In the genomic region with DNA sequence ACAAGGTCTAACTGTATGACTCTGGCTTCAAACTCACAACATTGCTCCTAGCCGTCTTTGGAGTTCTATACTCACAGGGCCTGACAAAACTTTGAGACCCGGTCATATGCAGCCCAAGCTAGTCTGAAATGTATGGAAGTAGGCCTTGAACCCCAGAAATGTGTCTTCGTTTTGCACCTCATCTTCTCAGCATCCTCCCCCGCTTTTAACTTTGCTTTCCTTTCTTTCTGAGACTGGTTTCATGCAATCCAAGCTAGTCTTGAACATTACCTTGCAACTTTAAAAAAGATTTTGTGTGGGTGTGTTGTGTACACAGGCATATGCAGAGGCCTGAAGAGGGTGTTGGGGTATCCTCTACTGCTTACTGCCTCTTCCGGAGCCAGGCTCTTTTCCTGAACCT, we compare ENCODE assay signal across 9 mouse cellular contexts. TPM values are rescaled to one million over a fixed set of nuclear protein-coding genes. Genes with fewer than 3 reads are reported as not detected.
DNase-seq lines count a peak whose midpoint lies in the region; ATAC-seq and TF ChIP-seq lines count a peak whose summit lies in the region.
"Had no signal": no experiment of that assay in that cellular context is flagged by ENCODE, and none has a peak within 500 bp of the region (broad histone marks: within the 10 kb centered on the region; RNA-seq: fewer than 3 reads in every experiment).

No protein-coding gene starts in this region.

- H3K4me3 ChIP-seq in kidney, embryonic 16.5 days (ENCODE audit: low read length): peak overlapping the region; percentile 45; the same call in 1 of the 2 replicates
- peak overlapping the region; percentile 48; the same call in 1 of the 2 replicates for H3K4me3 ChIP-seq in embryonic facial prominence, embryonic 13.5 days
- no peak overlapping the region for H3K4me3 ChIP-seq in hindbrain, embryonic 13.5 days
- H3K4me3 ChIP-seq in midbrain, postnatal 0 days (ENCODE audit: low read depth, low read length): no peak overlapping the region

- DNase-seq in kidney, adult 11 months: no peak
- no peak for DNase-seq in midbrain, postnatal 0 days (ENCODE audit: low spot score)
- no peak for DNase-seq in layer of hippocampus, adult 9-11 months
- no peak for DNase-seq in spleen, postnatal 36 days (ENCODE audit: low spot score in 2 of 2)
- no peak for DNase-seq in ovary, postnatal 14 days (ENCODE audit: low spot score)

- no peak for ATAC-seq in kidney, embryonic 16.5 days (ENCODE audit: low FRiP score, low TSS enrichment)
- ATAC-seq in embryonic facial prominence, embryonic 13.5 days (ENCODE audit: insufficient number of reproducible peaks, insufficient read depth, low FRiP score, low TSS enrichment, low read depth): no peak
- 0 out of 2 replicates have a peak, but pooled peaks have one; percentile 19 for ATAC-seq in hindbrain, embryonic 13.5 days (ENCODE audit: low FRiP score)
- no peak for ATAC-seq in midbrain, postnatal 0 days (ENCODE audit: low FRiP score)

- H3K27ac ChIP-seq in kidney, embryonic 16.5 days (ENCODE audit: low read length): peak overlapping the region; percentile 1; the same call in 1 of the 2 replicates
- H3K27ac ChIP-seq in embryonic facial prominence, embryonic 13.5 days: peak overlapping the region; percentile 69
- H3K27ac ChIP-seq in hindbrain, embryonic 13.5 days: peak overlapping the region; percentile 88
- H3K27ac ChIP-seq in midbrain, postnatal 0 days (ENCODE audit: low read depth, low read length): peak overlapping the region; percentile 95

- WGBS in kidney, embryonic 16.5 days: 55% methylated on average over 5 of the region's 5 CpGs
- 59% methylated on average over 5 of the region's 5 CpGs for WGBS in embryonic facial prominence, embryonic 13.5 days
- 62% methylated on average over 5 of the region's 5 CpGs for WGBS in hindbrain, embryonic 13.5 days
- 58% methylated on average over 5 of the region's 5 CpGs for WGBS in midbrain, postnatal 0 days

- peak overlapping the region; percentile 66 for H3K9ac ChIP-seq in kidney, embryonic 16.5 days (replicated peaks; ENCODE audit: low read length)
- no peak overlapping the region for H3K9ac ChIP-seq in embryonic facial prominence, embryonic 13.5 days
- no peak overlapping the region for H3K9ac ChIP-seq in hindbrain, embryonic 13.5 days
- no peak overlapping the region for H3K9ac ChIP-seq in midbrain, postnatal 0 days (replicated peaks; ENCODE audit: low read length, poor library complexity, severe bottlenecking)

- H3K36me3 ChIP-seq in kidney, embryonic 16.5 days (ENCODE audit: insufficient read depth, low read length): peaks cover 11% of the 10 kb centered on the region
- peaks cover 31% of the 10 kb centered on the region for H3K36me3 ChIP-seq in embryonic facial prominence, embryonic 13.5 days
- H3K36me3 ChIP-seq in hindbrain, embryonic 13.5 days: peaks cover 23% of the 10 kb centered on the region
- H3K36me3 ChIP-seq in midbrain, postnatal 0 days (ENCODE audit: insufficient read depth, low read length): peaks cover 9% of the 10 kb centered on the region

- no peaks in the 10 kb centered on the region for H3K9me3 ChIP-seq in kidney, embryonic 16.5 days (ENCODE audit: low read length)
- no peaks in the 10 kb centered on the region for H3K9me3 ChIP-seq in embryonic facial prominence, embryonic 13.5 days
- H3K9me3 ChIP-seq in hindbrain, embryonic 13.5 days: no peaks in the 10 kb centered on the region
- no peaks in the 10 kb centered on the region for H3K9me3 ChIP-seq in midbrain, postnatal 0 days (ENCODE audit: low read length)

- no peaks in the 10 kb centered on the region for H3K27me3 ChIP-seq in kidney, embryonic 16.5 days (ENCODE audit: insufficient read depth, low read length)
- H3K27me3 ChIP-seq in embryonic facial prominence, embryonic 13.5 days: no peaks in the 10 kb centered on the region
- no peaks in the 10 kb centered on the region for H3K27me3 ChIP-seq in hindbrain, embryonic 13.5 days
- no peaks in the 10 kb centered on the region for H3K27me3 ChIP-seq in midbrain, postnatal 0 days (ENCODE audit: insufficient read depth, low read length)

- H3K4me1 ChIP-seq in kidney, embryonic 16.5 days (ENCODE audit: insufficient read depth, low read length): peaks cover 17% of the 10 kb centered on the region; the same call in 1 of the 2 replicates
- peaks cover 34% of the 10 kb centered on the region for H3K4me1 ChIP-seq in embryonic facial prominence, embryonic 13.5 days
- peaks cover 37% of the 10 kb centered on the region for H3K4me1 ChIP-seq in hindbrain, embryonic 13.5 days (replicated peaks)
- no peaks in the 10 kb centered on the region; the same call in 1 of the 2 replicates for H3K4me1 ChIP-seq in midbrain, postnatal 0 days (ENCODE audit: insufficient read depth, low read length)

- peak overlapping the region; percentile 65; the same call in 1 of the 2 replicates for H3K4me2 ChIP-seq in kidney, embryonic 16.5 days (replicated peaks; ENCODE audit: low read depth, low read length)
- H3K4me2 ChIP-seq in embryonic facial prominence, embryonic 13.5 days: peak overlapping the region; percentile 81
- H3K4me2 ChIP-seq in hindbrain, embryonic 13.5 days: peak overlapping the region; percentile 56
- no peak overlapping the region for H3K4me2 ChIP-seq in midbrain, postnatal 0 days (ENCODE audit: low read depth, low read length, poor library complexity, severe bottlenecking)

- no peak for TF ChIP-seq CTCF in midbrain, postnatal 0 days (IDR thresholded peaks at IDR 0.05)

RNA-seq across cellular contexts. Expression of a gene that starts 16.5 kb away (rescaled TPM):
- 69.9 and 70.5 TPM in 2 replicates for polyA plus RNA-seq in kidney, embryonic 16.5 days (2015; fragmentation: Nextera tagmentation; extraction: Ambion mirVana)
- polyA plus RNA-seq in embryonic facial prominence, embryonic 13.5 days (2015; fragmentation: Nextera tagmentation; extraction: Ambion mirVana): 107 and 149 TPM in 2 replicates
- 8.9 and 10.3 TPM in 2 replicates for polyA plus RNA-seq in hindbrain, embryonic 13.5 days (2015; fragmentation: Nextera tagmentation; extraction: Ambion mirVana)
- total RNA-seq in midbrain, postnatal 0 days (2014; rRNA removed): 26.2 and 28.8 TPM in 2 replicates
- polyA plus RNA-seq in midbrain, postnatal 0 days (2015; fragmentation: Nextera tagmentation; extraction: Ambion mirVana): 19.2 and 19.3 TPM in 2 replicates
- total RNA-seq: MEL had no signal

RNA-seq across cellular contexts. Expression of a gene that starts 30.2 kb away (rescaled TPM):
- polyA plus RNA-seq in kidney, embryonic 16.5 days (2015; fragmentation: Nextera tagmentation; extraction: Ambion mirVana): 193 and 202 TPM in 2 replicates
- polyA plus RNA-seq in embryonic facial prominence, embryonic 13.5 days (2015; fragmentation: Nextera tagmentation; extraction: Ambion mirVana): 164 and 178 TPM in 2 replicates
- 646 and 674 TPM in 2 replicates for polyA plus RNA-seq in hindbrain, embryonic 13.5 days (2015; fragmentation: Nextera tagmentation; extraction: Ambion mirVana)
- 357 and 411 TPM in 2 replicates for total RNA-seq in midbrain, postnatal 0 days (2014; rRNA removed)
- 906 and 919 TPM in 2 replicates for polyA plus RNA-seq in midbrain, postnatal 0 days (2015; fragmentation: Nextera tagmentation; extraction: Ambion mirVana)

Comparison
In these comparisons a context has a peak if more than half of its experiments do, and no peak if none do; other contexts are left out.
1. H3K27ac ChIP-seq: peak in every context shown above with its lines; median percentile 95 in midbrain, postnatal 0 days; 88 in hindbrain, embryonic 13.5 days; 69 in embryonic facial prominence, embryonic 13.5 days; 1 in kidney, embryonic 16.5 days.
2. H3K4me3 ChIP-seq: peak in kidney, embryonic 16.5 days (single experiment) and embryonic facial prominence, embryonic 13.5 days (single experiment); none in hindbrain, embryonic 13.5 days (single experiment) and midbrain, postnatal 0 days (single experiment).